Mouse (Mus musculus) liver (tissue): ENCODE measurements at regions not wholly inside any gene's neighbourhood (a gene's known extent, or its start where the extent isn't known, plus 50 kb on each side); places are given as distances from the start of the nearest gene placed in this dataset.

Experiments
- DNase-seq: peaks from one replicate; pipeline ENCODE4 v3.0.0-alpha.2; 2020; ENCODE audit warnings: mixed read lengths

GRCm38 (mm10) chr15:81529002-81529401 lies 56.1 kb upstream of the Ep300 start:
- peak; percentile 37 for DNase-seq

DNA sequence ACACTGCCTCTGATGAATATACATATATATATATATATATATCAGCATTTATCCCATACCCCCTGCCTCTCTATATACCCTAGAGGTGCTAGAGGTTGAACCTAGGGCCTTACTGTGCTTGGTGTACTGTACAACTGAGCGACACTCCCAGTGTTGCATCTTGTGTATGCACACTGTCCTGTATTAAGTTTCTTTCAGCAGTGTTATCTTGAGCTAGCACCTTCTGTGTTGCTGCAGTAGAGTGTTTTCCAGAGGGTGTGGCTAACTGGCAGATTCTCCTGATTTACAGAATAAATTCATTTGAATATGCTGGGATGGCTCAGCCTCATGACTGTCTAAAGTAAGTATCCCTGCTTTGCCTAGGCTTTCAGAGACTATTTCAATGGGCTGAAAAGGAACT lies 54.7 kb upstream of the Ep300 start:
- peak; percentile 58 for DNase-seq

DNA sequence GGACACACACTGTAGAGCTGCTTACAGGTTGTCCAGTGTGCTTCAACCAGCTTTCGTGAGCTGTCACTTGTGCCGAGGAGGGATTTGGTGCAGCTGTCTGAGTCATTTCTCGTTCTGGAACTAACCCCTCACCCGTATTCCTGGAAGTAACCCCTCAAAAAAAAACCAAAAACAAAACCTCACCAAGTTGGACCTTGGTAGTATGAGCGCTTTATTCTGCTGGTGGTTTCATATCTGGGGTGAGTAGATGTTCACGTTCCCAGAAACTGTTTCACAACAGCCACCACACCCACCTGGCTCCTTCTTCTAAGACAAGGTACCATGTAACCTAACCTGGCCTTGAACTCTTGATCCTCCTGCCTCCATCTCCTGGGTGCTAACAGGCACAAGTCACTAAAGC lies 50.6 kb upstream of the Ep300 start:
- peak; percentile 39 for DNase-seq
